Mouse (Mus musculus): ENCODE data around the gene Pknox1.

- TF ChIP-seq CTCF (IDR thresholded peaks at IDR 0.05; ENCODE audit: low read depth, low read length) (no peak), GATA1 (IDR thresholded peaks at IDR 0.05; ENCODE audit: borderline replicate concordance, low read length) (no peak)
Measured at GRCm38 (mm10) chr17:31580344-31580743, 15.8 kb downstream of the Pknox1 start.

Measured in G1E (cell line).